Mouse (Mus musculus): Measurements from ENCODE around the gene Il2ra.

The Il2ra gene

DNA sequence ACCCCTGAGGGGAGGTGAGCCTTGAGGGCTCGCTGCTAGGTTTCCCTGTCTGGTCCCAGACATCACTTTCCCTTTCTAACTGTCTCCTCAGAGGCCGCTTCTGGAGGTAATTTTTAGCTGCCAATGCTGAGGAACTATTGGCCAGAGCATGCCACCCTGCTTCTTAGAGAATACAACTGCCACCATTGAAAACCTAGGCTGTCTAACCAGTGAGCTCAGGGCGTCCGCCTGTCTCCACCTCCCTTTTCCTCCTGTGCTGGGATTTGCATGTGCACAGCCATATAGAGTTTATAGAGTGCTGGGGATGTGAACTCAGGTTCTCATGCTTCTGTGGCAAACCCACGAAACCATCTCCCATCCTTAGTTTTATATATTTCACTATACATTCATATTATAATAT lies 11.2 kb downstream of the Il2ra start:
- DNase-seq = no peak

DNA sequence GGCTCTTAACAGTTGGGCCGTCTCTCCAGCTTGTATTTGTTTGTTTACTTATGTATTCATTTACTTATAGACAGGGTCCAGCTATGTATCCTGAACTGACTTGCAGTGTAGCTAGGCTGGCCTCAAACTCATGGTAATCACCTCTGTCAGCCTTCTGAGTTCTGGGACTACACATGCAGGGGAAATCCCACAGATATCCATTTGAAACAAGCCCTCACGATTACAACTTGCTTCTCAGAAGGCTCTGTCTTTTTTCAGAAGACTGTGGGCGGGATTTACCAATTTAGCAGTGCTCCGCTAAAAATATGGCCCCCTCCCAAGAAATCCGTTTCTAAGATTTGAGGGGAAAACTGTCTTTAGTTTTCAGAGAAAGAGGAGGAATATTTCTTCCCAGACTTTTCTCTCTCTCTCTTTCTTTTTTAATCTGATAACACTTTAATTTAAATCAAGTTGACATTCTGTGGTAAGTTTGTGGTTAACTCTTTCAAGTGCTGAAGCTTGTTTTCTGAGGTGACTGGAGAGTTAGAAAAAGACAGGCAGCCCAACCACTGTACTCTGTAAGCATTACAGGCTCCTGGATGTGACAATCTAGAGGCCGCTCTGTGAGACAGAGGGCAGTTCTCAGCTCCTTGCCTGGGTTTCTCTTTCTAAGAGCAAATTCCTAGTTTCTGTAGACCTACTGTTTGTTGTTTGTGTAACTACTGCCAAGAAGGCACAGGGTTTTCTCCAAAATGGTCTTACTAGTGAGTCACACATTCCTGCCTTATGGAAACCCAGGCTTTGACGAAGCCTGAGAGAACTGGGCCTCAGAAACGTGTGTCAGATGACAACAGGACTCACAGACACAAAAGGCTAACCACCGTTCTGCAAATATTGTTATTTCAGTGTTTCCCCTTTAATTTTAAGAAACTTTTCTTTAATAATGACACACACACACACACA lies 12.7 kb downstream of the Il2ra start:
- DNase-seq = no peak

DNA sequence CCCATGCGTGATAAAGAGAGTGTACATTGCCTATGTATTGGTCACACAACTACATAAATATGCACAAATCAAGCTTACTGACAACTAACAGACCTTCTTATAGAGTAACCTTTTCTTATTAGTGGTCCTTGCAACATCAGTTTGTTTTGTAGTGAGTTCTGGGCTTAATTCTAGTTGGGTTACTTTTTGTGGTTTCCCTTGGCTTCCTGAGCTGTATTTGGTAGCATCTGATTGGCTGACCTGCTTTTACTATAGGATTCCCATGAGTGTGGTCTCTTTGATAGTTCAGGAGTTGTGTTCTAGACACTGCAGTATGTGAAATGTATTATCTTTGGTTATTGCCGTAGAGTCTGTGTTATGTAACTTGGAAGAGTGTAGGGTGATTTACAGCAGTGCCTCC lies 15.0 kb downstream of the Il2ra start:
- no peak for DNase-seq

DNA sequence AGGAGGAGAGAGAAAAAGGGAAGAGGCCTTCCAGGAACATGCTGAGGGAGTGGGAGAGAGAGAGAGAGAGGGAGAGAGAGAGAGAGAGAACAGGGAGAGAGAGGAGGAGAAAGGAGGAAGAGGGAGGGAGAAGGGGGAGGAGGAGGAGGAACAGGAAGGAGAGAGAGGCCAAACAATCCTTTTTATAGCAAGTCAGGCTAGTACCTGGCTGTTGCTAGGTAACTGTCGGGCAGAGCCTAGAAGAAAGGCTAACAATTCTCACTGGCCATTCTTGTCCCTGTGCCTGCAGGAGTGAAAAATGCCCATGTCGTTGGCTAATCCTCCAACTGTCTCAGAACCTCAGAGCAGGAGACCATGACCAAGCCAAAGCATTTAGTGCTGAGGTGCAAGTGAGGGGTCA lies 16.7 kb downstream of the Il2ra start:
- DNase-seq = no peak

DNA sequence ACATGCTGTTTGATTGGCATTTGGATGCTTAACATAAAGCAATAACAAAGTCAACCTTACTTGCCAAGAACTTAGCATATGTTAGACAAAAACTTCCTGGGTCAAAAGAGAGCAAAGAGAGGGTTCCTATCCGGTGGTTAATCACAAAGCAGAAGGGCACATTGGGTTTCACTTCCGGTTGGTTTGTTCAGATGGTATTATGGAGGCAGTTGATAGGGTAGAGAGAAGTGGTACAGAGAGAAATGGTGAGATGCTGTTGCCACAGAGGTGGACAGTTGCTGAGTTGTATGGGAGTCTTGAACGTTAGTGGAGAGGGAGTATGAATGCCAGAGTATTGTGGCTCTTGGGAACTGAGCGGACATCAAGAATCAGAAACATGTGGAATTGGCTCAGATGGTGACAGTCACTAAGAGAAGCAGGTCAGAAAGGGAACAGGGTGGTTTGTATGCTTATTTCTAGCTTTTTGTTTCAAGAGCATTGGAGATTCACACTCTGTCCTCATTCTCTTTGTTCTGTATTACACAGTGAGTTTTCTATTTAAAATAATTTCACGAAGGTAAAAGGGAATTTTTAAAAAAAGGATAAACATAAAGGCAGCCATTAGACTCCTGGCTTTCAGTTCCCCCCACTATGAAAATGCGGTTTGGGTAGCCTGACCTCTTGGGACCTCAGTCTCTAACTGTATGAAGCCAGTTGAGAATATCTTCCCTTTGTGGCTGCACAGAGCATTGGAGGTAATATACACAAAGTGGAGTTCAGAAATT lies 19.7 kb downstream of the Il2ra start:
- DNase-seq = no peak

DNA sequence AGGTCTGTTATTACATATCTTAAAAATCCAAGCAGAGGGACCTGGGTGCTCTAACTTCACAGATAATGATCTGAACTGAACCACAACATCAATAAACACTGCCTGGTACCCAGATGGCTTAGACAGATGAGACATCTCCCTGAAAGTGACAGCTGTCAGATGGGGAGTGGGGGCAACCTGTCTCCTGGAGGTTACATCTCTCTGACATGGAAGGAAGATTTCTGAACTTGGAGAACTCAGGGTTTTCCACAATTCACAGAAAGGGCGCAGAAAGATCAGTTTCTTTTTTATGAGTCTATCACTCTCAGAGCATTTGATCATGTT lies 20.3 kb downstream of the Il2ra start:
- no peak for DNase-seq

DNA sequence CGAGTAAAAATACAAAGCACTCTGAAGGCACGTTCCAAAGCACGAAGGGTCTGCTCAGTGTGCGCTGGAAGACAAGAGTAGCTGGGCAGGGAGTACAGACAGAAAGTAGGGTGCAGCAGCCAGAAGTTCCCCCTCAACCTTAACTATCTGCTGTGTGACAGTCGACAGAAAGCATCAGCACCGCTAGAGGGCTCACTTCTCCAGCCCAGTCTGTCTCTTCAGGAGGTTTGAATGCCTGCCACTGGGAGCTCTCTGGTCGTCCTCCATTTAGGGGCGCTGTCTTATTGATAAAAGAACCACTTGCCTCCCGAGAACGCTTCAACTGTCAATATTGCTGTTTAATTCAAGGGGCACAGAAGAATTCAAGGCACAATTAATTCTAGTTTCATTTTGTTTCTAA lies 21.4 kb downstream of the Il2ra start:
- DNase-seq = peak; percentile 36

DNA sequence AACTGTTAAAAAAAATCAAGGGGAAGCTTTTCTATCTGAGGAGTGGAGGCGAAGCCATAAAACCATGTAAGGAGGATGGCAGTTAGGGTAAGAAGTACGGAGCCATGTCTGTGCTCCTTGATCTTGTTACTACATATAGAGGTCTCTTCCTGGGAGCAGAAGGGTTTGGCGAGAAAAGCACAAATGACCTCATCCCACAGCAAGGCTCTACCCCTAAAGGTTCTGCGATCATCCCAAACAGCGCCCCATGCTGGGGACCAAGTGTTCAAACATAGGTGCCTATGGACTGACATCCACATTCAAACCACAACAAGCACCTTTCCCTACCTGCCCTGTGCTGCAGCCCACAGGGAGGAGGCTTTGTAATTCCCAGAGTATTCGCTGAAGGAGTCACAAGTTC lies 21.8 kb downstream of the Il2ra start:
- DNase-seq = no peak

DNA sequence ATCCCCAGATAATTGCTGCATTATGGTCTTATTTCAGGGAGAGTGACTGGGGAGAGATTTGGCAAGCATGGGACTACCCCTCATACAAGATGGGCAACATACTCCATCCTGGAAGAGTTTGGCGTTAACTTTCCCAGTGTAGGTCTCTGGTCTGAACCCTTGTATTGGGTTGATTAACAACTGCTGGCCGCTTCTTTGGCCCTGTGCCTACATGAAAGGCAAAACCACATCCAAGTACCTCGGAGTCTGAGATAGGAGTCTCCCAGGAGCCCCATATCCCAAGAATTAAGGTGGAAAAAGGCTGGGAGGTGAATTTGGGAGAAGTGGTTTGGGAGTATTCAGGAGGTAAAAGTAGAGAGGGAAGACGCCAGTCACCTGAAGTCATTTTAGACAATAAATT lies 22.2 kb downstream of the Il2ra start:
- DNase-seq = no peak

DNA sequence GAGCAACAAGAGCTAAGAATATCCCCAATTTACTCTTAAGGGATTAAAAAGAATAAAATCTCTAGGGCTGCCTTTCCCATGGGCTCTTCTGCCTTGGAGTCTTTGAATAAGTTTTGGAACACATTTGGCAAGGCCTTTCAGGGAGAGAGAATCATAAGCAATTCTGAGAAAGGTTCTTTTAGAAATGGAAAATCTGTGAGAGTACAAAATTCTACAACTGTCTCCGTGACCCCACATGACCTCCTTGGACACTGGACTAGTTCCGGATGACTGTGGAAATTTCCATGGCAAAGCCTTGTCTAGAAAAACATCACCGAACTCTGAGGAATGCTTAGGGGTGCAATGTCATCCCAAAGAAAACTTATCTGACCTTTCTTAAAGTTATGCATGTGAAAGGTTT lies 22.7 kb downstream of the Il2ra start:
- DNase-seq = no peak

DNA sequence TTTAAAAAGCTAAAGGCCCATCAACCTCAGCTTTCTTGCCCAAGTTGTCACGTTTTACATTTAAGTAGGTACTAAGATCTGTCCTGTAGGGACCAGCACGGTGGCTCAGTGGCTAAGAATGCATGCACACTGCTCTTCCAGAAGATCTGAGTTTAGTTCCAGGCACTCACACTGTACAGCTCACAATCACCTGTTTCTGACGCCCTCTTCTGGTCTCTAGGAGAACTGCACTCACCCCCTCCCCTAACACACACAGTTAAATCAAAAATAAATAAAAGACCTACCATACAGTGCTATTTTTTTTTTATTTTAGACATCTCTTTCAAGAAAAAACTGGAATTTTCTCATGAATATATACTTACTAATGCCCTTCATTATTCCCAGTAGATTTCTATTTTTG lies 29.5 kb downstream of the Il2ra start:
- no peak for DNase-seq

DNA sequence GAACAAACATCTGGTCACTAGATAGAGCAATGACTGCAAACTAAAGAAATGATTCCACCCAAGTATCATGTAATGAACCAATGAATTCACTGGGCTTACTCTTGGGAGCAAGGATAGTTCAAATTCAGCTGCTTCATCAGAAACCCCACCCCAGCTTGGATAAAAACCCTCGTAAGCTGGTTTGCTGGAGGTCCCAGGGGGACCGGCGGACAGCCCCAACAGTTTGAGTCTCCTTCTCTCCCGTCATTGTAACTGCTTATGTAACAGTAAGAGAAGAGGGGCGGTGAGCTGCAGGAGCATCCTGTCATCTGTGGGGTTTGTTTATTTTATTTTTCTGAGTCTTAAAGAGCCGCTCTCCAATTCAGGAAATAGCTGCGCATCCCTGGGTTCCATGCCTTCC lies 37.0 kb downstream of the Il2ra start:
- DNase-seq = no peak

DNA sequence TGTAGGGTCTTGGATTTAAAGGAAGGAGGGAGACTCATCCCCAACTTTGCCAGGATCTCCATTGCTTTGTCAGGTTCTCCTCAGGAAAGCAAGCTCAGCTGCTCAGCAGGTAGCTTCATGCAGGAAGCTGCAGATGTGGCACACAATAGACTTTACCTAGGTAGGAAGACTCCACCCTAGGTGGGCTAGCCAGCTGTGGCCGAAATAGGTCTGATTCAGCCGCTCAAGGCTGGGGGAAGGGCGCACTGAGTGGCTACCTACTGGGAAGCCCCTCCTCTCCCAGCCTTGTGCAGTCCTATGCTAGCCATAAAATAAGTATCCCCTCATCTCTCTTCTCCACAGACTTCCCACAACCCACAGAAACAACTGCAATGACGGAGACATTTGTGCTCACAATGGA lies 40.1 kb downstream of the Il2ra start:
- no peak for DNase-seq

DNA sequence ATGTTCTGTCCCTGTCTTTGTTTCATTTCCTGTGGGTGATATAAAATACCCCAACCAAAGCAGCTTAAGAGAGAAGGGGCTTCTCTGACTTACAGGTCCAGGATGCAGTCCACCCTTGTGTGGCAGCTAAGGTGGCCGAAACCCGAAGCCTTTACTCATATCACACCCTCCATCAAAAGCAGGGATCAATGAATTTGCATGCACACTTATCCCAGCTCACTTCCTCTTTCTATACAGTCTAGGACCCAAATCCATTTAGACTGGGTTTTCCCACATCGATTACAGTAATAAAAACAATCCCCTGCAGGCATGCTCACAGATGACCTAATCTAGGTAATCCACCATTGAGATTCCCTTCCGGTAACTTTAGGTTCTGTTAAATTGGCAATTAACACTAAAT lies 43.9 kb downstream of the Il2ra start:
- no peak for DNase-seq

DNA sequence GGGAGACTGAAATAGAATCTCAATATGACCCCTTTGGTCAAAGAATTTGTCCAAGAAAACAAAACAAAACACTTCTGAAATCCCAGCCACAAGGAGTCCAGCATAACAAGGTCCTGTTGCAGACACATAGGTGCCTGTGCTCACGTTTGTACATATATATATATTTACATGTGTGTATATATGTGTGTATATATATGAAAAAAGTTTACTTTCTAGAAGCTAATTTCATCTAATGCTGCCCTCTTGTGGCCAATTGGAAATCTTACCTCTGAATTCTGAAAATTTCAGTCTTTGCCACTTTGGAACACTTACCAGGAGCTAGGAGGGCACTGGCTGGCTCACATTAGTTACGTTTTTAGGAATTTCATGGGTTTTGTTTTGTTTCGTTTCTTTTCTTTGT lies 44.8 kb downstream of the Il2ra start:
- no peak for DNase-seq

DNA sequence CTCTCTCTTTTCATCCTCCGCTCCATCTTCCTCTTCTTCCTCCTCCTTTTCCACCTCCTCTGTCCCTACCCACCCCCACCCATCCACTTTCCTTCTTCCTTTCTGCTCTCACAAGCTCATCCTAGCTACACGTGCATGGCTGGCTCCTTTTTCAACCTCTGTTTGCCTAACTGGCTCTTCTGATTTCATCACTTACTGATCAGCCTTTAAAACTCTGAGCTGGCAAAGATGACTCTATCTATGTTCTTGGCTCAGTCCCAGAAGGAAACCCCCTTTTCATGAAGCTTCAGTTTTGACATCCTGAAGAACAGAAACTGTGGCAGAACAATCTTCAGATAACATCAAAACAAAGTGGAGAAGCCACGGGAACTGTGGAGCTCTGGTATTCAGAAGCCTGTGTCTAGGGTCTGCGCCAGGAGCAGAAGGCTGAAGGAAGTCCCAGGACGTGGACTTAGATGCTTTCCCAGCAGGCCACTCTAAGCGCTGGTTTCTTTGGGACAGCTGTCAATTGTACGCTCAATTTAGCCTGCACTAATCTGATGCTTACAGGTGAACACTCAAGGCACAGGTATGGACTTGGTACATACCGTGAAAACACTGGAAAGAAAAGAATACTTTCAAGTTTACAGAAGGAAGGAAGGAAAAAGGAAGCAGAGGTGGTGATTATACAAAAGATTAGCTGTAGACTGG lies 47.7 kb downstream of the Il2ra start:
- no peak for DNase-seq

DNA sequence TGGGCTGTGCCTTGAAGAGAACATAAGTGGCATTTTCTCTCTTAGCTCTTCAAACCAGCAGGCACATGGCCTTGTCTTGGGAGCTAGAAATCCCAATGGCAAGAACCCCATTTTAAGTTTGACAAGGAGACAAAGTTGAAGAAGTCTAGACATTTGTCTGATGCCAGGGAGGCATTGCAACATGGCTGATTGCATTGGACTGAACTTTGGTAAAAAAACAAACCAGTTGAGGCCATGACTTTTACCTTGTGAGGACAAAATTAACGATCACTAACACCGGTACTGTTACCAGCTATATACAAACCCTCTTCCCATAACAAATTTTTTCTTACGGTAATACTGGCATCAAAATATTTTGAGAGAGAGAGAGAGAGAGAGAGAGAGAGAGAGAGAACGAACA lies 50.7 kb downstream of the Il2ra start:
- no peak for DNase-seq

DNA sequence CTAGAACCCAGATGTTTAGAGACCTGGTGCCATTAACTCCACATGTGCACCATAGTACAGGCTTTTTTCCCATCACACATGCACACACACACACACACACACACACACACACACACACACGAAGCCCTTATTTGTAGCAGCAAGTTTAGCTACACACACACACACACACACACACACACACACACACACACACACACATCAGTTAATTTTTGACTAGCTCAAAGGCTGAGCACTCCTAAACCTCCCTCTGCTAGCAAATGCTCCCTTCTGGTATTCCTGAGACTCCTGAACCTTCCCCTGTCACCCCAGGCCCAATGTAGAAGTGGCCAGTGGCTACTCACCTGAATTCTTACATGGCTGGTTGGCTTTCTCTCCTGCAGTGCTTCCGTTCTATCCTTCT lies 51.5 kb downstream of the Il2ra start:
- DNase-seq = no peak

DNA sequence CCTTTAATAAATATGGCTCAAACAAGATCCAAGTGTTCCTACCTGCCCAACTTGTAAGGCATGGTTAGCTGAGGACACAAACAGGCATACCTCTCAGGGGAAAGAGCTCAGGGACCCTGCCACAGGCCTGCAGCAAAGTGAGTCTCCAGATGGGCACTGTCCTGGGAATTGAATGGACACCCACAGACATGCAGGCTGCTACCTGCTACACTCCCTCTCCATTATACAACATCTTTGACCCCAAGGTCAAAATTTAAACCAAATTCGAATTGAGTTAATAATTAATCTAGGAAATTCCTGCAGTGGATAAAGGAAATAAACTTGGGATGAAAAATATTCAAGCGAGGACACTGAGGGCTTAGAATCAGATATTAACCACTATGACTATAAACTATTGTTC lies 53.3 kb downstream of the Il2ra start:
- no peak for DNase-seq

DNA sequence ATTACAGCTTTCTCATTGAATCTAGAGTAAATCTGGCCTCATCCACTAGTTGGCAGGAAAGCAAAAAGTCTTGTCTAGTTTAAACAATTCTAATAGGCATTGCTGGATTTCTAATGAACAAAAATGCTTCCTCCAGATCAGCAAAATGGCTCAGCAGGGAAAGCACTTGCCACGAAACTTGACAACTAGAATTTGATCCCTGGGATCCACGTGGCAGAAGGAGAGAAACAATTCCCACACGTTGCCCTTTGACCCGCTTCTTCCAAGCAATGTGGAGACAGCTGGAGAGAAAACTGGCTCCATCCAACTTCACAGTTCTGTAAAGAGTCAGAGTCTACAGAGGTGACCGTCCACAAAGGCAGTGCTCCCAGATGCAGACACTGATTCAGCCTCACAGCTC lies 56.4 kb downstream of the Il2ra start:
- DNase-seq = no peak

DNA sequence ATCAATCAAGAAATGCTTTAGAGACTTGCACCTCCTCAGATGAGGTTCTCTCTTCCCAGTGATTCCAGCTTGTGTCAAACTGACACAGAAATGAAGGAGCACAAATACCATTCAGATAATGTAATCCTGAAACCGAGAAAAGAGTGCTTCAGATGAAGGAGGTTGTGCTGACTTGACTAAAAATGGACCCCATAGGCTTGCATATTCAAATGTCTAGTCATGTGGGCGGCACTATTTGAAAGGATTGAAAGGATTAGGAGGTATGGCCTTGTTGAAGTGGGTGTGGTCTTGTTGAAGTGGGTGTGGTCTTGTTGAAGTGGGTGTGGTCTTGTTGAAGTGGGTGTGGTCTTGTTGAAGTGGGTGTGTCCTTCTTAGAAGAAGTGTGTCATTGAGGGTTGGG lies 57.3 kb downstream of the Il2ra start:
- DNase-seq = no peak

DNA sequence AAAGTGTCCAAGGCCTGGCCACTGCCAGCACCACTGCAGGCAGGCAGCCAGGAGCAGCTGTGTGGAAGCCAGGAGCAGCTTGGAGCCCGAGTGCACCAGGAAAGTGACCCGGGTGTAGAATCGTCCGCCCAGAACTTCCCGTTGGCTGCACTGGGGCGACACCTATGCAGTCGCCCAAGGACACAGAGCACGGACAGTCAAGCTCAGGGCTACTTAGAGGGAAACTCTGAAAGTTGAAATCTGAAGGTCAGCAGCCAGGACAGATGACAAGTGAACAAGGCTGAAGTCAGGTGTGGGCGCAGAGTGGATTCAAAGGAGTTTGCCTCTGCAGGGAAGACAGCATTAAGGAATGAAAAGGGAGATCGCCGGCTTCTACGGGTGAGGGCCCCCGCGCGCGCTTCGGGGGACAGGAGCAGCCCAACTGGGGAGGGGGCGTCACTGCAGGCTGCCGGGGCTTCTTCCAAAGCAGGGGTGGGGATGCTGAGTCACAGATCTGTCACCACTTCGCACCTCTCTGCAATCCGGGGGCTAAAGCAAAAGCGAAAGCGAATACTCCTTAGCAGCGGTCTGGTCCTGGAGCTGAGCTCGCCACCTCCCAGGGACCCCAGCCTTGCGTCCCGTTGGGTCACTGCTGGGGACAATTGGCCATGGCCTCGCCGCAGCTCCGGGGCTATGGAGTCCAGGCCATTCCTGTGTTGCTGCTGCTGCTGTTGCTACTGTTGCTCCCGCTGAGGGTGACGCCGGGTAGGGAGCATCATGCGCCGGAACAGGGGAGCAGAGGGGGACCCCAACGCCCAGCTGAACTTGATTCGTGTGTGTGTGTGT lies 62.8 kb downstream of the Il2ra start, which contains the start of gene Il15ra:
Il15ra (plus strand) TSS at position 90 of the 825 bp plus-strand sequence.
- DNase-seq = peak; percentile 5

Data from cerebellum, adult 11-12 months (tissue).